Mouse (Mus musculus): ENCODE measurements around the gene Kdm5a.

GRCm38 (mm10) chr6:120376736-120377135 is 12.8 kb downstream of the Kdm5a start:
- TF ChIP-seq CTCF (IDR thresholded peaks at IDR 0.05; ENCODE audit: insufficient read depth, low read depth, low read length) (no peak), POLR2A (IDR thresholded peaks at IDR 0.05; ENCODE audit: insufficient read depth, low read depth, low read length) (no peak)

All from olfactory bulb, adult 2 months (tissue).